Mouse (Mus musculus): ENCODE data around the gene Sh3bgrl2. TPM values are rescaled to one million over a fixed set of nuclear protein-coding genes. Genes with fewer than 3 reads are reported as not detected.

The Sh3bgrl2 gene
- polyA plus RNA-seq, 1 experiment = not detected

DNA sequence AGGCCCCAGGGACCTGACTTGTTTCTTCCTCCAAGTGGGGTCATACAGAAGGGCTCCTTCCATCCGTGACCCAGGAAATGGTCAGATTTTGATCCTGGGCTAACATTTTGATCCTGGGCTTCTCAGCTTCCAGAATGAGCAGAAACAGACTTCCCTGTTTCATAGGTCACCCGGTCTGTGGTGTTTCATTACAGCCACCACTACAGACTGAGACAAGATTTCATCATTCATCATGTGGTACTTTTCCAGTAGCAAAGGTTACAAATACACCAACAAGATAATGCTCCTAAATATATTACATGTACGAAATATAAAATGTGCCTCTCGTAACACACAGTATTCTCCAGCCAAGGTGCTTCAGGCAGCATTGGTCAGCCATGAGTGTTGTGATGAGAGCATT, 27.3 kb downstream of the Sh3bgrl2 start:
- TF ChIP-seq GATA1 (IDR thresholded peaks at IDR 0.05; ENCODE audit: low read length) = no peak

DNA sequence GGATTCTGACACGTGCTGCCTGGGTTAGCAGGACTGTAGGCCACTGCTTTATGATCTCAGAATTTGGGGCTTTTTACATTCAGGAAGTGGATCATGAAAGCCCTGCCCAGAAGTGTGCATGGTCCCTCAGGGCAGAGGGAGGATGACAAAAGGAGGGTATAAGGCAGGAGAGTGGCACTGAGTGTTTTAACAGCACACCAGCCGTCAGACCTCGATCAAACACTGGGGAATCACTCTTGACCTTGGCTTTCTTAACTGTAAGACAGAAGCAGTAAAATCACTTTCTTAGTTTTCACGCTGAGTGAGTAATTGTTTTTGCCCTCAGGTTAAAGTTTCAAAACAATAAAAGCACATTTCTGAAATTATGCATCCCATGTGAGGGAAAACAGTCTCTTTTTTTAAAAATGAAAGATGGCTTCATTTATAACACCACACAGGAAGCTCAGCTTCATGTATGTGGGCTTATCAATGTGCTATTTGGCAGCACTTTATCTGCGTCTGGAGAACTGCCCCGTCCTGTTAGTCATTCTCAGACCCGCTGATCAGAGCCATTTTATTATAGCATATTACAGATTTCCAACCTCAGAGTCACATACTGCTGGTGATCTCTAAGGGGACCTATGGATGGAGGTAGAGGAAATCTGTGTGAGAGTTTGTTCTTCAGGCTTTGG, 28.0 kb downstream of the Sh3bgrl2 start:
- no peak for TF ChIP-seq GATA1 (IDR thresholded peaks at IDR 0.05; ENCODE audit: low read length)

DNA sequence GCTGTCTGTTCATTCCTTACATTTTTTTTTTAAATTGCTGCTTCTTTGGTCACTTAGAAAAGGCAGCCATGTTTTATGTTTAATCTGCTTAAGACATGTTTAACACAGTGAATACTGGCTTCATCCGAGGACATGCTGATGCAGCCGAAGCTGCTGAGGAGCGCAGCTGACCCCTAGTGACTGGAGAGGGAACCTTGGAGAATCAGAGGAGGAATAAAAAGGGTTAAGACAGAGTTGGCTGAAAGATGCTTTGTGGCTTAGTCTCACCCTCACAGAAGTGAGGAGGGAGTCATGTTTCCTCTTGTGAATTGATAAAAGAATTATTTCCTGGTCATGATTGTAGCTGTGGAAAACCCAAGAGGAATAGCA, 28.5 kb downstream of the Sh3bgrl2 start:
- TF ChIP-seq GATA1 (IDR thresholded peaks at IDR 0.05; ENCODE audit: low read length) = no peak

DNA sequence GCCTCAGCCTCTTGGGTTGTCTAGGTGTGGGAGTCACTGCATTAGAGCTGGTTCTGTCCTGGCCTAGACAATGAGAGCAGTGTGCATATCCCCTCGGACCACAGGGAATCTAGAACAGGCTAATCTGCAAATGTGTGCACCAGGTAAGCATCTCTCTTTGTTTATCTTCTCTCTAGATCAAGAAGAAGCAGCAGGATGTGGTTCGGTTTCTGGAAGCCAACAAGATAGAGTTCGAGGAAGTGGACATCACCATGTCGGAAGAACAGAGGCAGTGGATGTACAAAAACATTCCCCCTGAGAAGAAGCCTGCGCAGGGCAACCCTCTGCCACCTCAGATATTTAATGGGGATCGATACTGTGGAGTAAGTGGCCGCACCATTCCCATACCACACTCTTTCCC, 29.1 kb downstream of the Sh3bgrl2 start:
- TF ChIP-seq GATA1 (IDR thresholded peaks at IDR 0.05; ENCODE audit: low read length) = no peak

DNA sequence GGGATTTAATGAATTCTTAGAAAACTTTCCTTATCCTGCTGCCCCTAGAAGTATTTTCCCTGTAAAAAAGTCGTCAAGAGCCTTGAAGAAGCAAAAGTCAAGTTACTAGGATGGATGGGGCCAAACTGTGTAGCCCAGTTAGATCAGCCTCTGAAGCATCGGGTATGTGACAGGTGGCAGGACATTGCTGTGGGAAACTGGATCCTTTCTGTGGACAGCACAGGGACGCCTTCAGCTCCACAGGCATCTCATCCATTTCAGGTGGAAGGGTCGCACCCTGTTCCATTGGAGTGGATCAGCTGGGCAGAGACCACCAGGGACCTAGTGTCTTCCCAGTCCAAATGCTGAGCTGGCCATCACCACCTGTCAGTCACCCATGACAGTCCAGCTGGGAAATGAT, 30.9 kb downstream of the Sh3bgrl2 start:
- TF ChIP-seq GATA1 (IDR thresholded peaks at IDR 0.05; ENCODE audit: low read length) = no peak

DNA sequence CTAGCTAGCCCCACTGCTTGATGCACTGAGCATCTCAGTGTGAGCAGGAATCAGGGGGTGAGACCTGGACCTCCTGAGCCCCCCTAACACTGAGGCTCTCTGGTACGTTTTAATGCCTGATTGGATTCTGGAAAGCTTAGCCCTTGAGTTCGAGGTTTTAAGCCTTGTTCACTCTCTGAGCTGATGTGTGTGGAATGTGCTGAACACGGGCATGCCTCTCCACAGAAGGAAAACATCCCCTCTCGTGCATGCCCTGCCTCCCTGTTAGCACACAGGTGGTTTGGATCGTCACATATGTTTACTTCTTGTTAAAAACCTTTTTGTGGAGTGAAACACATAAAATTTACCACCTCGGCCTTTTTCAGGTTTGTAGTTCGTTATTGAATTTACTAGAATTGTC, 34.6 kb downstream of the Sh3bgrl2 start:
- TF ChIP-seq GATA1 (IDR thresholded peaks at IDR 0.05; ENCODE audit: low read length) = no peak

DNA sequence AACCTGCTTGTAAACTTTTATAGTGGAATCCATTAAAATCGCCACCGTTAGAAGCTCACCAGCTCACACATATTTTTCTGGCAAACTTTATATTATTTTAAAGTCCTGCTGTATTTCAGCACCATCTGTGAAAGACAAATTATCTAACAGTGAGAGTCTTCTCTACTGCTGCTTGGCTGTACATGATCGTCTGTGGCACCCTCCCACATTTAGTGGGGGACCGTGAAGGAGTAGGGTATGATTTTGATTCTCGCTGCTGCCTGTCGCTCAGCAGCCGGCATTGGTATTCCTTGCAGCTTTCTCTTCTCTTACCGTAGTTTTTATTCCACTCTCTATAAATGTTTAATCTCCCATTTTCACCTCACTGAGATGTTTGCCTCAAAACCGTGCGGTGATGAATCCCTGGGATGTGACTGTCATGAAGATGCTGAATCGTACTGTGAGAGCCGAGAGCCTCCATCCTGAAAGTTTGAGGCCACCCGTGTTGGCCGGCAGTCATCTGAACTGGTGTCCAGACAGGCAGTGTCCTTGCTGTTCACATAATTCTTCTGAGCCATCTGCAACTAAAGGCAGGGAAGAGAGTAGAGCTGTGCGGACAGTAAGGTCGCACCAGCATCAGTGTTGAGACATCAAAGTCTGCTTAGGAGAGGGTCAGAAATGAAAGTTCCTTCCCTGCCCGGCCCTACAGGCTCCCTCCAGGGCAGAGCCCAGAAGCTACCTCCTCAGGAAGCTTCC, 38.4 kb downstream of the Sh3bgrl2 start:
- no peak for TF ChIP-seq GATA1 (IDR thresholded peaks at IDR 0.05; ENCODE audit: low read length)

DNA sequence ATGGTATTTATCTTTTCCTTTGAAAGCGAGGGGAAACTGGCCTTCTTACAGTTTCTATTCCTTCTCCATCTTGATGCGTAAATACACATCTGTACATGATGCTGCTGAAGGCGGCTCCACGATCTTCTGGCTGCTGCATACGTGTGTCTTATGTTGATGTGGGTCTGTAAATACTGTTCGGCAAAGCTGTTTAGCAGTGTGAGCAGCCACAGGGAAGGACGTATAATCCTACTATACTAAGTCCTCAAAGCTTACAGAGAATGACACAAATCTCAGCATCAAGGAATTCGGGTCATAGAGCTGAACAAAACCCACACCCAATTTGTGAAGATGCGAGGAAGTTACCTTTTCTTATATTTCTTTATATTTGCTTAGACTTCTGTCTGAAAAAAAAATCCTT, 39.0 kb downstream of the Sh3bgrl2 start:
- no peak for TF ChIP-seq GATA1 (IDR thresholded peaks at IDR 0.05; ENCODE audit: low read length)

DNA sequence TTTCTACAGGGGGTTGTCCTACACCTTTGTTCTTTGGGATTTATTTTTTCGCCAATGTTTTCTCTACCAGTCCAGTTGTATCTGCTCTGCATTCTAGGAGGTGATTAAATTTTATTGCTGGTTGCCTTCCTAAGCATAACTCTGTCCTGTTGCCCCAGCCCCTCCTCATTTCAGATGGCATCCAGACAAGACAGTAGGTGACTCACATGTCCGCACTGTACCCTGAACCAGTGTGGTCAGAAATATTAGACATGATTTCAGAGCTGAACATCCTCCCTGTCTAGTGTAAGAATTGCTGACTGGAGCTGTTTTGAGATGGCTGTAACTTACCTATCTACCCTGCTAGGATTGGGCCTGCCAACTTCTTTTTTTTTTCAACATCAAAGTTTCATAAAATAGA, 40.9 kb downstream of the Sh3bgrl2 start:
- TF ChIP-seq GATA1 (IDR thresholded peaks at IDR 0.05; ENCODE audit: low read length) = no peak

DNA sequence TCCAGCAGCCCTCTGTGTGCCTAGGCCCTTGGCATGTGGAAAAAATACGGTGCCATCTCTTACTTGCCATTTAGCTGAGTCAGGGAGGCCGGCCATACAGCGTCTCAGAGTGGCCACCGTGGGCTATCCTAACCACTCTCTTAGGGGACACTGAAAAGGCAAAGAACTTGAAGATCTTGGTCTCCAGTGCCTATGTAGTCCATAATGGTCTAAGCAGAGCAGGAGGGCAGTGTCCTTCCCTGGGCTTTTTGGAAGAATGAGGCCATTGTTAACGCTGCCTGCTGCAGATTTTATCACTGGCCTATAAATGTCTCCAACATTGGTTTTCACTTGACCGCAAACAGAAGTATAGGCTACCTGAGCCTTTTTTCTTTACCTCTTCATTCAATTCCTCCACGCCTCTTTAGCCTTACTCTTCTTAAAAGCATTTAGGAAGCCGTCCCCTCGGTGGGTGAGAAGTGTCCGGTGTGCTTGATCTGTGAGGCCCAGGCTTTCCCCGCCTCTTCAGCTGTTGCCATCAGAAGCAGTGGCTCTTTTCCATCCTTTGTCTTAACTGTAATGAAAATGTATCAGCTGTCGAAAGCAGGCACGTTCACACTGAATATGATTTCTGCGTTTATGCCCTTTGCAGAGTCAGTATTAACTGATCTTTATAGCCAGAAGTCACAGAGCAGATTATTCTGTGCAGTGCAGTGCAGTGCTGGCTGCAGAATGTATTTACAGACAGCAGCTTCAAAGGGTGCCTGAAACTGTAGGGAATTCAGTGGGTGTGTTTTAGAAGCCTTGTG, 41.7 kb downstream of the Sh3bgrl2 start:
- TF ChIP-seq GATA1 (IDR thresholded peaks at IDR 0.05; ENCODE audit: low read length) = no peak

DNA sequence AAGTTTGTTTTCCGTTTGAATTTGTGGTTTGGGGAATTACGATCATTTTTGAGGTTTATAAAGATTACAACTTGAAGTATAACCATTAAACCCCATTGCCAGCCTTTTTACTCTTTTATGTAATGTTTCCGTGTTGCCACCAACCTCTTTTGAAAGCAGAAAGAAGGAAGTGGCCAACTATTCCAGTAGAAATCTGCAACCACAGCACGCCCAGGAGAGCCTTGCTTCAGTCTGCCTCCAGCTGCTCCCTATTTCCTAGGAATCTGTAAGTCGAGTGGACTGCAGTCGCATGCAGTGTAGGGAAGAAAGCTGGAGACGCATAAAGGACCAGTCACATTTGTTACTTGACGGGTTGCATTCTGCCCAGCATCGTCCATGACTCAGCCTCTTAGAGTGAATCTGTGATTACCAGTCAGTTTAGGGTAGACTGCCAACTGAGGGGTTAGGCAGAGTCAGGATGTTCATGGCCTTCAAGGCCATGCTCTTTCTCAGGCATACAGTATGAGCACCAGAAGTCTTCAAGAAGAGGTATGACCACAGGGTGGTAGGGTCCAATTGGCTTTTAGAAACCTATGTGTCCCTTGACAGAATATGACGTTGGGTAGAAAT, 43.8 kb downstream of the Sh3bgrl2 start:
- TF ChIP-seq GATA1 (IDR thresholded peaks at IDR 0.05; ENCODE audit: low read length) = no peak

DNA sequence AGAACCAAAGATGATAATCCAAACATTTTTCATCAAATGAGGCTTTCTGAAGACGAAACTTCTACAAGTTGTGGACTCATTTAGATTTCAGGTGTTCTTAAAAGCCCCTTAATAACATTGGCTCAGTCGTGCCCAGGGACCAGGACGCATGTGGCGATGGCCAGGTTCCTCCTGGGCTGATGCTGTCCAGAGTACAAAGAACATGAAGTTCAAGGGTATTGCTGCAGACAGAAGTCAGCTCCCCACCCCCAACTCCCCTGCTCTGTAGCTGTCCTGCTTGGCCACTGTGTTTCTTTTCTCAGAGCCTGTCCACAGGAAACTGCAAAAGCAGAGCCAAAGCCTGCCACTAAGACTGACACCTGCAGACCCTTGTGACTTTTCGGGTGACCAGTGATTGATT, 45.7 kb downstream of the Sh3bgrl2 start:
- TF ChIP-seq GATA1 (IDR thresholded peaks at IDR 0.05; ENCODE audit: low read length) = no peak

DNA sequence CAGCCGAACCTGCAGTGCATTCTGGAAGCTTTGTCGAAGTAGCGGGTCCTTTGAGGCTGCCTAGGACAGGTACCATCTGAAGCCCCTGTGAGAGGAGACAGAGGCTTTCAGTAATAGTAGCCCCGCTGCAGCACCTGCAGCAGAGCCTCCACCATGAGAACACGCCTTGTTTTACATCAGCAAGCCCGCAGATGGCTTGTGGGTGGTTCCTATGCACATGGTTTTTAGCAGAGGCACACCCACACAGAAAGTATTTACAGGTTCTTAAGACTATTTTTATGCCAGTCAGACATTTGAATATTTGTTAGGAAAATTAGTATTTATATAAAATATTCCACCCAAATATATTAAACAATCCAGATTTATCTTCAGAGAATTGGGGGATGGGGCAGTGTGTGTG, 48.0 kb downstream of the Sh3bgrl2 start:
- no peak for TF ChIP-seq GATA1 (IDR thresholded peaks at IDR 0.05; ENCODE audit: low read length)

DNA sequence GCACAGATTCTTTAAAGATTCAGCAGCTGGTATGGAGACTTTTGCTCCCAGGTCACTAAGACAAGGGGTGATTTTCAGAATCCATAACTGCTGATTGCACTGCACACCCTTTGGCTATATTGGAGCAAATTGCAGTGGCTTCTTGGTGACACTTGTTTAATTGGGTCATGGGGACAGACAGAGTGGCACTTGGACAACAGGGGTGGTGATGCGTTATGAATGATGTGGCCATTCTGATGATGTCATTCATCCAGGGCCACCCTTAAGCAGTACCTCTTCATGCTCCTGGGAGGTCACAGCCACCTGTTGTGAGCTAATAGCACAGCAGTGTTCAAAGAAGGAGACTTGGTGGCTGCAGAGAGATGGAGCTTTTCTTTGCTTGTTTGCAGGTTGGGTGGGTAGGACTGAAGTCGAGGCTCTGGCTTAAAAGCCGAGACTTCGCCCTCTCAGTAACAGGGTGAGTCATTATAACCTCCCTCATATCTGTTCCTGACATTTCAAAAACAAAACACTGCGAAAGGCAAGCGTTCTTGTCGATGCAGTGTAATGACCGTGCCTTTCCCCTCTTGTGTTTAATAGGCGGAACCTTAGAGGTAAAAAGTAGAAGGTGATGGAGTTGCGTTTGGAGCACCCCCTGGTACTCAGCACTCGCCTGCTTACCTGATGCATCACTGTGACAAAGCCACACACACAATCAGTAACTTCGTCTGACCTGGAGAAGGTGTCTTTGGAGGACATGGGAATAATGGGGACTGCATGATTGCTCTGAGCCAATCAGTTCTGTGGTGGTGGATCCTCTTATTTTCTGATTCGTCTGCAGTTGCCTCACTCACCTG, 48.7 kb downstream of the Sh3bgrl2 start:
- no peak for TF ChIP-seq GATA1 (IDR thresholded peaks at IDR 0.05; ENCODE audit: low read length)

DNA sequence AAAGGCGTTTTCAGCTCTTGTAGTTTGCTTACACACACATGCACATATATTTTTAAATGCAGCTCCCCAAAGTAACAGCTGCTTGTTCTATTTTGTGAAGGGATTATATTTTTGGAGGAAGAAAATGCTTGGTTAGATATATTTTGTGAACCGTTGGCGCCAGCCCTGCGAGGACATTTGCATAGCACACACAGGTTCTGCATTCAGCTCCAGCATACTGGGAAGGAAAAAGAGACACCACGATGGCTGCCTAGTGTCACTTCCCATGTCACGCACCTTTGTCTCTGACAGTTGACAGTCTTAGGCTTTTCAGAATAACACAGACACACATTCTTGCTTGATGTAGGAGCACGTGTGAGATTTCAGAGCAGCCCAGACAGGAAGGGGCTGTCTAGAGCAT, 49.9 kb downstream of the Sh3bgrl2 start:
- TF ChIP-seq GATA1 (IDR thresholded peaks at IDR 0.05; ENCODE audit: low read length) = no peak
